Mouse (Mus musculus): Measurements from ENCODE around the gene Becn1. TPM values are rescaled to one million over a fixed set of nuclear protein-coding genes. Genes with fewer than 3 reads are reported as not detected.

The Becn1 gene
- total and polyA plus RNA-seq, 3 experiments = 46.3 to 148 (median 97.7) TPM

GRCm38 (mm10) chr11:101311083-101311482 lies 9.0 kb upstream of the Becn1 start:
- no peak for DNase-seq (ENCODE audit: low spot score)

DNA sequence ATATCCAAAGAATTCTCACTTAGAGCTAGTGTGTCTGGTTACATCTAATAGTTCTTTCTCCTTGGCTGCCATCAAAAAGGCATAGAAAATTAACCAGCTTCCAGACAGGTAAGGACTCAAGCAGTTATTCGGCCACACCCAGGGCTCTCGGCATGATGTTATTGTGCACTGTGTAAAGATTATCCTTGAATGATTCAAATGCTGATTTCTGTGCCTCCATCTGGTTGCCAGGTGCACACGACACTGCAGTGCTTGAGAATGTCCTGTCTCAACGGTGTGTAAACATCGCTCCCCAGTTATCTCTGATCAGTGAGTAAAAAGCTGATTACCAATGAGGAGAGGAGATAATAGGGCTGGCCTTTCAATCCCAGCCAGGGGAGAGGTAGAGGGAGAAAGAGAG lies 5.7 kb upstream of the Becn1 start:
- H3K27me3 ChIP-seq (ENCODE audit: insufficient read depth, low read length) = peaks cover 3% of the 10 kb centered on the region; the same call in 1 of the 2 replicates
- no peaks in the 10 kb centered on the region for H3K9me3 ChIP-seq (replicated peaks)
- no peak overlapping the region for H3K4me3 ChIP-seq (ENCODE audit: low read depth, low read length)
- H3K4me1 ChIP-seq (ENCODE audit: insufficient read depth, low read depth, low read length) = peaks cover 9% of the 10 kb centered on the region; the same call in 1 of the 2 replicates
- H3K36me3 ChIP-seq (replicated peaks) = no peaks in the 10 kb centered on the region
- TF ChIP-seq GATA1 (IDR thresholded peaks at IDR 0.05; ENCODE audit: borderline replicate concordance, low read length) (no peak), CTCF (IDR thresholded peaks at IDR 0.05; ENCODE audit: low read depth, low read length) (no peak), POLR2AphosphoS5 (IDR thresholded peaks at IDR 0.05; ENCODE audit: insufficient replicate concordance, low read depth, low read length) (no peak)
- ATAC-seq (ENCODE audit: extremely low read depth, insufficient number of reproducible peaks, low FRiP score, poor library complexity, severe bottlenecking) (no peak), DNase-seq (ENCODE audit: low spot score) (no peak)

More at GRCm38 (mm10) chr11:101311083-101311482, 9.0 kb upstream of the Becn1 start:
- peaks cover 18% of the 10 kb centered on the region for H3K4me1 ChIP-seq (ENCODE audit: insufficient read depth, low read depth, low read length)
- no peak overlapping the region for H3K4me3 ChIP-seq (ENCODE audit: low read depth, low read length)
- H3K9me3 ChIP-seq (replicated peaks) = no peaks in the 10 kb centered on the region
- no peak for ATAC-seq (ENCODE audit: extremely low read depth, insufficient number of reproducible peaks, low FRiP score, poor library complexity, severe bottlenecking)
- TF ChIP-seq CTCF (IDR thresholded peaks at IDR 0.05; ENCODE audit: low read depth, low read length) = no peak
- no peak for TF ChIP-seq TAL1 (conservative IDR thresholded peaks at IDR 0.05; ENCODE audit: low read depth, low read length)
- no peaks in the 10 kb centered on the region for H3K36me3 ChIP-seq (replicated peaks)
- H3K27me3 ChIP-seq (ENCODE audit: insufficient read depth, low read length) = peaks cover 3% of the 10 kb centered on the region; the same call in 1 of the 2 replicates

GRCm38 (mm10) chr11:101301299-101302003 lies 635 bp downstream of the Becn1 start:
- no peak for DNase-seq (ENCODE audit: low spot score)

GRCm38 (mm10) chr11:101300881-101301280 lies 1.2 kb downstream of the Becn1 start:
- Histone ChIP-seq H3K36me3 (replicated peaks) (peaks cover 53% of the 10 kb centered on the region), H3K4me1 (ENCODE audit: insufficient read depth, low read depth, low read length) (peaks cover 28% of the 10 kb centered on the region), H3K27me3 (ENCODE audit: insufficient read depth, low read length) (no peaks in the 10 kb centered on the region), H3K9me3 (replicated peaks) (no peaks in the 10 kb centered on the region), H3K4me3 (ENCODE audit: low read depth, low read length) (peak overlapping the region; percentile 83)
- TF ChIP-seq GATA2 (IDR thresholded peaks at IDR 0.05; ENCODE audit: borderline replicate concordance, low read depth, low read length) (no peak), POLR2AphosphoS5 (IDR thresholded peaks at IDR 0.05; ENCODE audit: insufficient replicate concordance, low read depth, low read length) (no peak), TAL1 (conservative IDR thresholded peaks at IDR 0.05; ENCODE audit: low read depth, low read length) (no peak), GATA1 (IDR thresholded peaks at IDR 0.05; ENCODE audit: borderline replicate concordance, low read length) (no peak), CTCF (IDR thresholded peaks at IDR 0.05; ENCODE audit: low read depth, low read length) (no peak)
- DNase-seq (ENCODE audit: low spot score) (no peak), ATAC-seq (ENCODE audit: extremely low read depth, insufficient number of reproducible peaks, low FRiP score, poor library complexity, severe bottlenecking) (no peak)

More at GRCm38 (mm10) chr11:101301299-101302003, 635 bp downstream of the Becn1 start:
- H3K4me1 ChIP-seq (ENCODE audit: insufficient read depth, low read depth, low read length) = peaks cover 28% of the 10 kb centered on the region
- H3K4me3 ChIP-seq (ENCODE audit: low read depth, low read length) = peak overlapping the region; percentile 83
- peaks cover 47% of the 10 kb centered on the region for H3K36me3 ChIP-seq (replicated peaks)
- no peaks in the 10 kb centered on the region for H3K9me3 ChIP-seq (replicated peaks)
- no peak for ATAC-seq (ENCODE audit: extremely low read depth, insufficient number of reproducible peaks, low FRiP score, poor library complexity, severe bottlenecking)
- no peak for TF ChIP-seq TAL1 (conservative IDR thresholded peaks at IDR 0.05; ENCODE audit: low read depth, low read length)
- TF ChIP-seq GATA2 (IDR thresholded peaks at IDR 0.05; ENCODE audit: borderline replicate concordance, low read depth, low read length) = no peak
- TF ChIP-seq POLR2AphosphoS5 (IDR thresholded peaks at IDR 0.05; ENCODE audit: insufficient replicate concordance, low read depth, low read length) = no peak
- no peak for TF ChIP-seq GATA1 (IDR thresholded peaks at IDR 0.05; ENCODE audit: borderline replicate concordance, low read length)
- no peak for TF ChIP-seq CTCF (IDR thresholded peaks at IDR 0.05; ENCODE audit: low read depth, low read length)
- no peaks in the 10 kb centered on the region for H3K27me3 ChIP-seq (ENCODE audit: insufficient read depth, low read length)

GRCm38 (mm10) chr11:101295191-101295590 lies 6.9 kb downstream of the Becn1 start:
- Histone ChIP-seq H3K36me3 (replicated peaks) (peaks cover 100% of the 10 kb centered on the region), H3K4me1 (ENCODE audit: insufficient read depth, low read depth, low read length) (peaks cover 6% of the 10 kb centered on the region), H3K4me3 (ENCODE audit: low read depth, low read length) (no peak overlapping the region), H3K9me3 (replicated peaks) (no peaks in the 10 kb centered on the region), H3K27me3 (ENCODE audit: insufficient read depth, low read length) (no peaks in the 10 kb centered on the region)
- DNase-seq (ENCODE audit: low spot score) (no peak), ATAC-seq (ENCODE audit: extremely low read depth, insufficient number of reproducible peaks, low FRiP score, poor library complexity, severe bottlenecking) (no peak)
- TF ChIP-seq GATA2 (IDR thresholded peaks at IDR 0.05; ENCODE audit: borderline replicate concordance, low read depth, low read length) (no peak), CTCF (IDR thresholded peaks at IDR 0.05; ENCODE audit: low read depth, low read length) (no peak), POLR2AphosphoS5 (IDR thresholded peaks at IDR 0.05; ENCODE audit: insufficient replicate concordance, low read depth, low read length) (no peak), GATA1 (IDR thresholded peaks at IDR 0.05; ENCODE audit: borderline replicate concordance, low read length) (no peak), TAL1 (conservative IDR thresholded peaks at IDR 0.05; ENCODE audit: low read depth, low read length) (no peak)

GRCm38 (mm10) chr11:101291231-101291630 lies 10.9 kb downstream of the Becn1 start:
- TF ChIP-seq CTCF (IDR thresholded peaks at IDR 0.05; ENCODE audit: low read depth, low read length) (no peak), TAL1 (conservative IDR thresholded peaks at IDR 0.05; ENCODE audit: low read depth, low read length) (no peak), GATA1 (IDR thresholded peaks at IDR 0.05; ENCODE audit: borderline replicate concordance, low read length) (no peak), POLR2AphosphoS5 (IDR thresholded peaks at IDR 0.05; ENCODE audit: insufficient replicate concordance, low read depth, low read length) (no peak), GATA2 (IDR thresholded peaks at IDR 0.05; ENCODE audit: borderline replicate concordance, low read depth, low read length) (no peak)
- Histone ChIP-seq H3K4me1 (ENCODE audit: insufficient read depth, low read depth, low read length) (no peaks in the 10 kb centered on the region), H3K4me3 (ENCODE audit: low read depth, low read length) (no peak overlapping the region), H3K36me3 (replicated peaks) (peaks cover 96% of the 10 kb centered on the region), H3K27me3 (ENCODE audit: insufficient read depth, low read length) (no peaks in the 10 kb centered on the region), H3K9me3 (replicated peaks) (no peaks in the 10 kb centered on the region)
- no peak for ATAC-seq (ENCODE audit: extremely low read depth, insufficient number of reproducible peaks, low FRiP score, poor library complexity, severe bottlenecking)
- no peak for DNase-seq (ENCODE audit: low spot score)

Data from G1E (cell line).